Mouse (Mus musculus) thymus, adult 2 months (tissue): Measurements from ENCODE around the gene Gadd45g. TPM values are rescaled to one million over a fixed set of nuclear protein-coding genes. Genes with fewer than 3 reads are reported as not detected.
"Not testable (repeated sequence)": the region's sequence is repeated elsewhere in the genome, so short reads cannot be mapped to it uniquely, and the experiment has no call there.

Experiments used
- DNase-seq: peaks from one replicate; pipeline ENCODE4 v3.0.0; 2021
- H3K27ac ChIP-seq: fragments of 200-500 bp; 2 replicates; pipeline ENCODE4 v1.5.1; 2012; ENCODE audit warnings: low read length, control low read depth; ENCODE audit not compliant: control insufficient read depth, insufficient read depth
- H3K27me3 ChIP-seq: fragments of 200-500 bp; 2 replicates; pipeline ENCODE4 v1.6.1; 2012; ENCODE audit warnings: mild to moderate bottlenecking, low read length, moderate library complexity, mixed read lengths; ENCODE audit not compliant: control insufficient read depth, insufficient read depth
- H3K36me3 ChIP-seq: fragments of 200-500 bp; 2 replicates; pipeline ENCODE4 v1.6.1; 2012; ENCODE audit warnings: mild to moderate bottlenecking, low read length, moderate library complexity; ENCODE audit not compliant: control insufficient read depth, insufficient read depth
- H3K4me1 ChIP-seq: fragments of 200-500 bp; replicated peaks from 2 replicates; pipeline ENCODE4 v1.6.1; 2012; ENCODE audit warnings: low read length; ENCODE audit not compliant: control insufficient read depth, insufficient read depth
- H3K4me3 ChIP-seq: fragments of 200-500 bp; 2 replicates; pipeline ENCODE4 v1.5.1; 2012; ENCODE audit warnings: mild to moderate bottlenecking, low read length, control low read depth, moderate library complexity; ENCODE audit not compliant: control insufficient read depth, insufficient read depth
- CTCF ChIP-seq: fragments of 200-500 bp; IDR thresholded peaks from 2 replicates; pipeline ENCODE4 v1.5.1; 2012; ENCODE audit warnings: mild to moderate bottlenecking, control low read depth, low read length, moderate library complexity, borderline replicate concordance; ENCODE audit not compliant: control insufficient read depth, poor library complexity, insufficient read depth; ENCODE audit errors: extremely low read depth
- POLR2A ChIP-seq: fragments of 200-500 bp; IDR thresholded peaks from 2 replicates; pipeline ENCODE4 v1.6.1; 2012; ENCODE audit warnings: mild to moderate bottlenecking, low read length, control low read depth, moderate library complexity; ENCODE audit not compliant: control insufficient read depth, poor library complexity, insufficient read depth; ENCODE audit errors: extremely low read depth
- WGBS: fragments of 180-500 bp; shearing (Covaris S2); methylation state at CpG from one replicate; pipeline ENCODE4 v1.1.7; 2018; 5-methylcytosine and 5-hydroxymethylcytosine counted together
- polyA plus RNA-seq: library from polyadenylated mRNA; depleted of rRNA; stranded (reverse); fragments of >200 nt; gene quantifications from 2 replicates; pipeline ENCODE4 v1.2.3, GENCODE M21; 2012

Gadd45g gene
- polyA plus RNA-seq, 1 experiment, result 16.2 TPM

DNA sequence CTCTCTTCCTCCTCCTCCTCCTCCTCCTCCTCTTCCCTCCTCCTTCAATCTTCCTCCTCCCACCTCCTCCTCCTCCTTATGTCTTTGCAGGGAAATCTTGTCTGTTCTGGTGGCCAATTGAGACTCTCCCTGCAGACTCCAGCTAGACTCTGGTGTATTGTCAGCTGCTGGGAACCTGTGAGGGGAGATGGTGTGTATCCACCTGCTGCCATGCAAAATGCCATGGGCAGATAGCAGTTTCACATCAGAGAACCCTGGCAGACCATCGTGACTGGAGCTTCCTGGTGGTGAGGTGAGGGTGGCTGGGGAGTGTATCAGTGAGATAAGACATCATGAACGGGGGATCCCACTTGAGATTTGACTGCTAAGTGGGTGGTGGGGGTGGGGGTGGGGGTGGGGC, 12.0 kb upstream of the Gadd45g start:
- DNase-seq, result no peak
- peaks cover 5% of the 10 kb centered on the region; the same call in 1 of the 2 replicates for H3K4me1 ChIP-seq
- H3K36me3 ChIP-seq, result no peaks in the 10 kb centered on the region
- no peaks in the 10 kb centered on the region for H3K27me3 ChIP-seq
- H3K27ac ChIP-seq, result no peak overlapping the region
- no peak overlapping the region for H3K4me3 ChIP-seq
- 18% methylated on average over 2 of the region's 2 CpGs for WGBS
- TF ChIP-seq POLR2A (no peak), CTCF (no peak)

GRCm38 (mm10) chr13:51835208-51835607, 11.3 kb upstream of the Gadd45g start:
- not testable (repeated sequence) for H3K27me3 ChIP-seq, H3K36me3 ChIP-seq, H3K27ac ChIP-seq, H3K4me1 ChIP-seq, H3K4me3 ChIP-seq, DNase-seq
- WGBS, result 96% methylated on average over 4 of the region's 4 CpGs

GRCm38 (mm10) chr13:51837402-51837801, 9.1 kb upstream of the Gadd45g start:
- TF ChIP-seq POLR2A (no peak), CTCF (no peak)
- H3K27me3 ChIP-seq, result no peaks in the 10 kb centered on the region; the same call in 1 of the 2 replicates
- H3K4me1 ChIP-seq, result peaks cover 5% of the 10 kb centered on the region; the same call in 1 of the 2 replicates
- no peak for DNase-seq
- 11% methylated on average over 5 of the region's 5 CpGs for WGBS
- no peaks in the 10 kb centered on the region for H3K36me3 ChIP-seq
- H3K27ac ChIP-seq, result no peak overlapping the region
- H3K4me3 ChIP-seq, result no peak overlapping the region

DNA sequence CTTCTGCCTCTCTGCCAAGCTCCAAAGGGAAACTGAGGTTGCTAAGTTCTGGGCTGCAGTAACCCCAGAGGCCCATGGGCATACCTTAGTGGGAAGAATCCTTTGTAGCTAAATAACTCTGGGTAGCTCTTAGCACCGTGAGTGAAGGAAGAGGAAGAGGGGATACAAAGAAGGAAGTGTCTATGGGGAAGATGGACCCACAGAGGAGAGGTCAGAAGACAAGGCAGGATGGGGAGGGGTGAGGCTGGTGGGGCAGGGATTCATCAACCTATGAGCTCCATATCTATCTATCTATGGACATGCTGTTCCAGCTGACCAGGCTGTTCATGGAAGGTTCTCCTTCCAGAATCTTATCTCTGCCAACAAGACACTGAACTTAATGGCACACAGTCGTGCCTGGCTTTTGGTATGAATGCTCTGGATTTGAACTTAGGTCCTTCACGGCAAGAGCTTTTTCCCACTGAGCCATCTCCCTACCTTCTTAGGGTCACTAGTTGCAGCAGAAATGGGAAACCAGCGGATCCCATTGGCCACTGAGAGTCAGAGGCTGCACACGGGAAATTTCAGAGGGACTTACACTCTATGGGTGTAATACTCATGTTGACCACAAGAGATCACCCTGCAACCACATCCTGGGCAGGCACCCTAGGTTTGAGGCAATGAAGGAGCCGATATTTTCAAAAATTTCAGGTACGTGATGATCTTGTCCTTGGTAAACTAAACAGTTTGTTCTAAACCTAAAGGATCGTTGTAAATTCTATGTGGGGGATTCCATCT, 7.0 kb upstream of the Gadd45g start:
- no peak overlapping the region for H3K27ac ChIP-seq
- no peak overlapping the region for H3K4me3 ChIP-seq
- H3K36me3 ChIP-seq, result no peaks in the 10 kb centered on the region
- whole genome bisulfite sequencing, result 11% methylated on average over 8 of the region's 8 CpGs
- DNase-seq, result peak; percentile 49
- H3K4me1 ChIP-seq, result peaks cover 12% of the 10 kb centered on the region
- TF ChIP-seq POLR2A, result no peak
- no peak for TF ChIP-seq CTCF
- no peaks in the 10 kb centered on the region; the same call in 1 of the 2 replicates for H3K27me3 ChIP-seq

DNA sequence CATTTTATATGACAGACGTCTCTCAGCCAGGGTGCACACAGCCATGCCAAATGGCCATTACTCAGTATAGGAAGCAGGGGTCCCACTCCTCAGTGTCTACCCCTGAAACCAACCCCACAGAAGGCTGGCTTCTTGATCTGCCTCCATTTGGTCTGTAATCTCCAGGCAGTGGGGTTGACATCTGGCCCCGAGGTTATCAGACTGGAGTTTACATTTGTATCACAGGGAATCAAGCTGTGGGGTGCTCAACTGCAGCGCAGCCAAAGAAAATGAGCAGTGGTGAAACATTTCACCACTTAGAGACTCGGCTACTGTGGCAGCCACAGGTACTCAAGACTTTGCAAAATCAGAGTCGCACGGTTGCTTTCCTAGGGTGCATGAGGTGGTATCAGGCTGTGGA, 5.8 kb upstream of the Gadd45g start:
- no peaks in the 10 kb centered on the region; the same call in 1 of the 2 replicates for H3K27me3 ChIP-seq
- no peak for DNase-seq
- H3K36me3 ChIP-seq, result no peaks in the 10 kb centered on the region
- peaks cover 18% of the 10 kb centered on the region for H3K4me1 ChIP-seq
- no peak overlapping the region for H3K27ac ChIP-seq
- TF ChIP-seq CTCF (no peak), POLR2A (no peak)
- 90% methylated on average over 6 of the region's 6 CpGs for WGBS
- H3K4me3 ChIP-seq, result no peak overlapping the region

GRCm38 (mm10) chr13:51841541-51842115, 4.8 kb upstream of the Gadd45g start:
- H3K27me3 ChIP-seq, result no peaks in the 10 kb centered on the region; the same call in 1 of the 2 replicates
- TF ChIP-seq POLR2A (no peak), CTCF (no peak)
- DNase-seq, result no peak
- peaks cover 19% of the 10 kb centered on the region for H3K4me1 ChIP-seq
- no peak overlapping the region for H3K4me3 ChIP-seq
- H3K27ac ChIP-seq, result no peak overlapping the region
- H3K36me3 ChIP-seq, result no peaks in the 10 kb centered on the region
- WGBS, result 83% methylated on average over 12 of the region's 12 CpGs

DNA sequence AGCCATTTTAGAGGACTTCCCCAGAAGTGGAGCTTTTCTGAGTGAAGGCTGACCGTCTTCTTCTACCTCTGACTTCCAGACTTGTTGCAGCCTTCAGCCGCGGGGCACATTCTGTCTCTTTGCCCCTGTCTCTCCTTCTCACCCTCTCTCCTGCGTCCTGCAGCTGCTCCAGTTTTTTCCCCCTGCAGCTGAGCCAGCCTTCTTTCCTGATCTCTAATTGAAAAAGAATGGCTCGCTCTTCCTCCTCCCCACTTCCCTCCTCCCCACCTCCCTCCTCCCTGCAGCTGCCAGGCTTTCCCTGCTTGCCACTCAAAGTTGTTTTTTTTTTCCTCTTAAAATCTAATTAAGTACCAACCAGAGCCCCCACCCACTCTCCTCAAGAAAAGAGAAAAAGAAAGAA, 4.3 kb upstream of the Gadd45g start:
- H3K36me3 ChIP-seq, result no peaks in the 10 kb centered on the region
- TF ChIP-seq POLR2A (no peak), CTCF (no peak)
- H3K27me3 ChIP-seq, result no peaks in the 10 kb centered on the region; the same call in 1 of the 2 replicates
- no peak overlapping the region for H3K27ac ChIP-seq
- 49% methylated on average over 5 of the region's 5 CpGs for WGBS
- no peak overlapping the region for H3K4me3 ChIP-seq
- no peak for DNase-seq
- H3K4me1 ChIP-seq, result peaks cover 21% of the 10 kb centered on the region
